Mouse (Mus musculus): ENCODE results near the gene Sox4. TPM values are rescaled to one million over a fixed set of nuclear protein-coding genes. Genes with fewer than 3 reads are reported as not detected.

Sox4 gene
- polyA plus RNA-seq, 1 experiment from 2014 or later = 59.3 TPM

DNA sequence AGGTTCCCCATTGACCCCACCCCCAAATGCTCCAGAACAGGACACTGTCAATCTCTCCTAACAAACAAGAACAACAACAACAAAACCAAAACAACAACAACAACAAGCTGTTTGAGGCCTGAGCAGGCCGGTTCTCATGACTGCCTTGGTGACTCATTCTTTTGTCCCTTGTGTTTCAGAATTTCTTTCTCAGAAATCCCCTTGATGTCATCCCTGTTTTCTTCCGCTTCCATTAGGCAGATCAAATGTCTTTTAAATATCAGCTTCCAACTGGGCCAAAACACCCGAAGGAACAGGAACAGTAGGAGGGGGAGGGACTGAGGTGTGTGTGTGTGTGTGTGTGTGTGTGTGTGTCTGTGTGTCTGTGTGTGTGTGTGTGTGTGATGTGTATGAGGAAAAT, 21.7 kb downstream of the Sox4 start:
- ATAC-seq (replicated peaks; ENCODE audit: low FRiP score, low TSS enrichment, low read depth) = no peak
- 63% methylated on average over 3 of the region's 3 CpGs for WGBS
- Histone ChIP-seq H3K4me1 (replicated peaks; ENCODE audit: control insufficient read depth, insufficient read depth, low read length) (no peaks in the 10 kb centered on the region), H3K27me3 (replicated peaks; ENCODE audit: control insufficient read depth, insufficient read depth, low read length) (no peaks in the 10 kb centered on the region), H3K4me2 (ENCODE audit: low read length) (no peak overlapping the region), H3K4me3 (ENCODE audit: low read depth, low read length) (no peak overlapping the region), H3K9me3 (ENCODE audit: control insufficient read depth, low read length) (no peaks in the 10 kb centered on the region), H3K9ac (ENCODE audit: low read length) (no peak overlapping the region), H3K36me3 (ENCODE audit: control insufficient read depth, insufficient read depth, low read length) (no peaks in the 10 kb centered on the region), H3K27ac (ENCODE audit: low read depth) (no peak overlapping the region)
- no peak for DNase-seq (ENCODE audit: low spot score)

DNA sequence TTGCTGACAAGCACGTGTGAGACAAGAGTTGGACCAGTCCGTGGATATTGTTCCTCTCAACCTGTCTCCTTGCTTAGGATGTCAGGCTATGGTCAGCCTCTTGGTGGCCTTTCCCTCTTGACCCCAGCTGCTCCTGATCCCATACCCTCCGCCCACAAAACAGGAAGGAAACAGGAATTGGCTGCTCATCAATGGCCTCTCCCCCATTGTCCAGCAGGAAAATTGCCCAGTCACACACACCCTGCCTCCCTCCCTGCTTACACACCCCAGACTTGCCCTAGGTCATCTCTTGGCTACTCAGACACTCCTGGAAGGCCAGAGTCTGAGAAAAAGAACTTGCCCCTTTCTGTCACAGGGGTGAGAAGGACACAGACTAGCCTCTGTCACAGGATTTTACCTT, 22.2 kb downstream of the Sox4 start:
- H3K9me3 ChIP-seq (ENCODE audit: control insufficient read depth, low read length) = no peaks in the 10 kb centered on the region
- no peak for ATAC-seq (replicated peaks; ENCODE audit: low FRiP score, low TSS enrichment, low read depth)
- H3K4me1 ChIP-seq (replicated peaks; ENCODE audit: control insufficient read depth, insufficient read depth, low read length) = no peaks in the 10 kb centered on the region
- H3K27ac ChIP-seq (ENCODE audit: low read depth) = no peak overlapping the region
- no peak overlapping the region for H3K4me2 ChIP-seq (ENCODE audit: low read length)
- WGBS = 91% methylated on average over 3 of the region's 3 CpGs
- H3K27me3 ChIP-seq (replicated peaks; ENCODE audit: control insufficient read depth, insufficient read depth, low read length) = no peaks in the 10 kb centered on the region
- H3K4me3 ChIP-seq (ENCODE audit: low read depth, low read length) = no peak overlapping the region
- H3K36me3 ChIP-seq (ENCODE audit: control insufficient read depth, insufficient read depth, low read length) = no peaks in the 10 kb centered on the region
- DNase-seq (ENCODE audit: low spot score) = no peak
- no peak overlapping the region for H3K9ac ChIP-seq (ENCODE audit: low read length)

DNA sequence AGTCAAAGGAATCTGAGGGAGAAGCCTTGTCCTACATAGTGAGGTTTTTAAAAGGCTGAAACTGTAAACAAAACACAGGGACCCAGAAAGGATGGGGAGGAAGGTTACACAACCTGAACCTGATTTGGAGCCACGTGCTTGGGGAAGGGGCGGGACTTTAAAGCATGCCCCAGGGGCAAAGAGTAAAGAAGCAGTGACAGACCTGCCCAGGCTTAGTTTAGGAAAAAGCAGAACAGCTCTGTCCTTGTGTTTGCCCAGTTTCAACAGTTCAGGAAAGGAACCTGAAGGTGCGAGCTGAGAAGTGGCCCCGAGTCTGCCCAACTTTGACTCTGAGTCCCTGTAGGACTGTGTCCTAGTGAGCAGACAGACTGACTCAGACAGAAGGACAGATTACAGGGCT, 23.1 kb downstream of the Sox4 start:
- no peak for DNase-seq (ENCODE audit: low spot score)
- no peaks in the 10 kb centered on the region for H3K36me3 ChIP-seq (ENCODE audit: control insufficient read depth, insufficient read depth, low read length)
- no peaks in the 10 kb centered on the region for H3K9me3 ChIP-seq (ENCODE audit: control insufficient read depth, low read length)
- H3K4me1 ChIP-seq (replicated peaks; ENCODE audit: control insufficient read depth, insufficient read depth, low read length) = no peaks in the 10 kb centered on the region
- H3K4me3 ChIP-seq (ENCODE audit: low read depth, low read length) = no peak overlapping the region
- no peak overlapping the region for H3K27ac ChIP-seq (ENCODE audit: low read depth)
- ATAC-seq (replicated peaks; ENCODE audit: low FRiP score, low TSS enrichment, low read depth) = no peak
- H3K4me2 ChIP-seq (ENCODE audit: low read length) = no peak overlapping the region
- H3K9ac ChIP-seq (ENCODE audit: low read length) = no peak overlapping the region
- H3K27me3 ChIP-seq (replicated peaks; ENCODE audit: control insufficient read depth, insufficient read depth, low read length) = no peaks in the 10 kb centered on the region
- 64% methylated on average over 4 of the region's 4 CpGs for WGBS

DNA sequence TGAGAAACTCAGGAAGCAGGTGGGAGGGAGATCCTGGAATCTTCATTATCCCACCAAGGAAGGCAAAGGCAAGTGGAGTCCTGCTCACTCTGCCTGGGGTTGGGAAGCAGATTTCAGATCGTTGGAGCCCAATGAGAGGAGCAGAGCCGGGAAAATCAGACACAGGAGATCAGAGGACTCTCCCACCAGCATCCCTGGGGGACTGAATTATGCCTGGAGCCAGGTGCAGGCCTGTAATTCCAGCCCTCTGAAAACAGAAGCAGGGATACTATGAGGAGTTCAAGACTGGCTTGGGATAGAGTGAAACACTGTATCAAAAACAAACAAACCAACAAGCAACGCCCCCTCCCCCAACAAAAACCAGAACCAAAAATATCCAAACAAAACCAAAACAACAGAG, 23.6 kb downstream of the Sox4 start:
- Histone ChIP-seq H3K9me3 (ENCODE audit: control insufficient read depth, low read length) (no peaks in the 10 kb centered on the region), H3K4me3 (ENCODE audit: low read depth, low read length) (no peak overlapping the region), H3K4me2 (ENCODE audit: low read length) (no peak overlapping the region), H3K27ac (ENCODE audit: low read depth) (no peak overlapping the region), H3K27me3 (replicated peaks; ENCODE audit: control insufficient read depth, insufficient read depth, low read length) (no peaks in the 10 kb centered on the region), H3K36me3 (ENCODE audit: control insufficient read depth, insufficient read depth, low read length) (no peaks in the 10 kb centered on the region), H3K4me1 (replicated peaks; ENCODE audit: control insufficient read depth, insufficient read depth, low read length) (no peaks in the 10 kb centered on the region), H3K9ac (ENCODE audit: low read length) (no peak overlapping the region)
- 38% methylated on average over 3 of the region's 3 CpGs for WGBS
- ATAC-seq (replicated peaks; ENCODE audit: low FRiP score, low TSS enrichment, low read depth) (no peak), DNase-seq (ENCODE audit: low spot score) (peak; percentile 48)

DNA sequence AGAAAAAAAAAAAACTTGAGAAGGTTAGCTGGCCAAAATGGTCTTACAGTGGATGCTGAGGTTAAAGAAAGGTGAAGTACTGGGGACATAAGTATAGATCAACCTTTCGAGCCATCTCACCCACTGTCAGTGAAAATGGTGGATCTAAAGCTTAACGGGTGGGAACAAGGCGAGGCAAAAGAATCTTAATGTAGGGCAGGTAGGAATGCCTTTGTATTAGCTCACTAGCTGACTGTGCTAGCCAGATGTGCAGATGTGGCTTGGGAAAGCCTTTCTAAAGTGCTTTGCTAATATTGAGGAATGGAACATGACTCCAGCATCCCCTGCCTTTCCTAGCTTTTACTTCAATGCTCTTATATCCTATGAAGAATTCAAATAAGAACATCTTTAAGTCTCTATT, 30.4 kb downstream of the Sox4 start:
- no peak for ATAC-seq (replicated peaks; ENCODE audit: low FRiP score, low TSS enrichment, low read depth)
- Histone ChIP-seq H3K27me3 (replicated peaks; ENCODE audit: control insufficient read depth, insufficient read depth, low read length) (no peaks in the 10 kb centered on the region), H3K27ac (ENCODE audit: low read depth) (no peak overlapping the region)

DNA sequence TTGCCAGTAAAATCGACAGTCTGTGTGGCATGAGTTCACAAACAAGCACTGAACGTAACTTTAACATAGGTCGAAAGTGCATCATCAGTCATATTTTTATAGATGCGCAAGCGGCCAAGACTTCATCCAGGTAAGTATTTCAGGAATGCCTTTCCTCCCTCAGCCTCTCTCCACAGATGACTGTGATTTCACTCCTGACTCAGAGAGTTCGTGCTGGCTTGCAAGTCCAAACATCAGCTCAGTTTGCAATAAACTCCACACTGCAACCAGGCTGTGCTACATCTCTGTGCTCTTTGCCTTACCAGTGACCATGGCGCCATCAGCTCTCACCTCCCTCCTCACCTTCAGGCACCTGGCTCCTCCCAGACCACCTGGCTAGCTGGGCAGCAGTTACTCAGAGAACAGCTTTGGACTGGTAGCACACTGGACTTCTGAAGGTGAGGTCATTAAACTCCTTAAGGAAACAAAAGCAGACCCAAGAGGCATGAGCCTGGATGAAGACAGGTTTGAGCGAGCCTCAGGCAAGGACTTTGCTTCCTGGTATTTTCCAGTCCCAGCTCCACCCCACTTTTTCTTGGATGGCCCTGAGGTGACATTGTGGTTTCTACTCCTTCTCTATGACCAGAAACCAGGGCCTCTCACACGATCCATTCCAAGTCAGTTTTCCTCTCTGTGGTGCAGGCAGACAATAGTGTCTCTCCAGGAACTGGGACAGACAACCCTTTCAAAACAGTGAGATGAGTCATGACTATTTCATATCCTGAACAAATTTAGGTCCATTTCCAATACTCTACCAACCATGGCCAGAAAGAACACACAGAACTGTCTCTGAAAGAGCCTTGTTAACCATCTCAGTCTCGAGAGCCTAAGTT, 35.9 kb downstream of the Sox4 start:
- no peaks in the 10 kb centered on the region for H3K9me3 ChIP-seq (ENCODE audit: control insufficient read depth, low read length)
- WGBS = 72% methylated on average over 10 of the region's 10 CpGs
- ATAC-seq (replicated peaks; ENCODE audit: low FRiP score, low TSS enrichment, low read depth) (no peak), DNase-seq (ENCODE audit: low spot score) (no peak)
- H3K4me2 ChIP-seq (ENCODE audit: low read length) = no peak overlapping the region
- no peak overlapping the region for H3K27ac ChIP-seq (ENCODE audit: low read depth)
- H3K4me3 ChIP-seq (ENCODE audit: low read depth, low read length) = no peak overlapping the region
- H3K27me3 ChIP-seq (replicated peaks; ENCODE audit: control insufficient read depth, insufficient read depth, low read length) = no peaks in the 10 kb centered on the region
- no peaks in the 10 kb centered on the region for H3K36me3 ChIP-seq (ENCODE audit: control insufficient read depth, insufficient read depth, low read length)
- no peaks in the 10 kb centered on the region for H3K4me1 ChIP-seq (replicated peaks; ENCODE audit: control insufficient read depth, insufficient read depth, low read length)
- no peak overlapping the region for H3K9ac ChIP-seq (ENCODE audit: low read length)

More for the DNA sequence above, 30.4 kb downstream of the Sox4 start:
- 91% methylated on average over 3 of the region's 3 CpGs for WGBS
- Histone ChIP-seq H3K4me3 (ENCODE audit: low read depth, low read length) (no peak overlapping the region), H3K9ac (ENCODE audit: low read length) (no peak overlapping the region), H3K9me3 (ENCODE audit: control insufficient read depth, low read length) (no peaks in the 10 kb centered on the region), H3K4me2 (ENCODE audit: low read length) (no peak overlapping the region), H3K36me3 (ENCODE audit: control insufficient read depth, insufficient read depth, low read length) (no peaks in the 10 kb centered on the region), H3K4me1 (replicated peaks; ENCODE audit: control insufficient read depth, insufficient read depth, low read length) (no peaks in the 10 kb centered on the region)
- no peak for DNase-seq (ENCODE audit: low spot score)

DNA sequence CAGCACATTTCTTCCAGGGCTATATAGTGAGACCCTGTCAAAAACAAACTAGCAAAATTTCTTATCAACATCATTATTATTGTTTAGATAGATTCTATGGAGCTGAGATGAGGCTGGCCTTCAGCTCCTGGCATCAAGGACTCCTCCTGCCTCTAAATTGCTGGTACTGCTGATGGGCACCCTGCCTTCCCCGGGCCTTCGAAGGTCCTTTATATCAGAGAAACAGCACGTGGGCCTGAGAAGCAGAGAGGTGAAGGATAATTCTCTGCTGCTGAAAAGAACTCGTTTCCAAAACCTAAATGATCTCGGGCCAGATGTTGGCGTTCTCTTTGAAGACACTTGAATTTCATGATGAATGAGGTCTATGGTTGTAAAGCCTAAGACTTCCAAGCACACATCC, 39.9 kb downstream of the Sox4 start:
- H3K9me3 ChIP-seq (ENCODE audit: control insufficient read depth, low read length) = no peaks in the 10 kb centered on the region
- 73% methylated on average over 6 of the region's 6 CpGs for WGBS
- ATAC-seq (replicated peaks; ENCODE audit: low FRiP score, low TSS enrichment, low read depth) (no peak), DNase-seq (ENCODE audit: low spot score) (peak; percentile 13)
- H3K4me2 ChIP-seq (ENCODE audit: low read length) = no peak overlapping the region
- no peaks in the 10 kb centered on the region for H3K36me3 ChIP-seq (ENCODE audit: control insufficient read depth, insufficient read depth, low read length)
- no peak overlapping the region for H3K9ac ChIP-seq (ENCODE audit: low read length)
- H3K4me3 ChIP-seq (ENCODE audit: low read depth, low read length) = no peak overlapping the region
- H3K27me3 ChIP-seq (replicated peaks; ENCODE audit: control insufficient read depth, insufficient read depth, low read length) = no peaks in the 10 kb centered on the region
- H3K27ac ChIP-seq (ENCODE audit: low read depth) = no peak overlapping the region
- H3K4me1 ChIP-seq (replicated peaks; ENCODE audit: control insufficient read depth, insufficient read depth, low read length) = no peaks in the 10 kb centered on the region

DNA sequence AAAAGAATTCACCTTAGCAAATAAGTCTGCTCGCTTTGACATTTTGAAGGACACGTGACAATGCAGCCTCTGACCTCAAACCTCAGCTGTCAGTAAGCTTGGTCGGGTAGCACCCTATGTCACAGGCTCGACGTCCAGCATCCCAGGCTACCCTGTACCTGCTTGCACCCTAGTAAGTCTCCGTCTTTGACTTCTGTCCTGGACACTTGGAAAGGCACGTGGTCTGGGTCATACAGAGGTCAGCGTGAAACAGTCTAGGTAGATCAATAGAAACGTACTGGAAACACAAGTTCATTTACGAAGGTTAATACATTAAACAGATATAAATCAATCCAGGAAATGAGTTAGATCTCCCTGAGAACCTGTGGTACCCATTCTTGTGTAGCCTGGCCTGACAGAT, 46.5 kb downstream of the Sox4 start:
- DNase-seq (ENCODE audit: low spot score) (peak; percentile 47), ATAC-seq (replicated peaks; ENCODE audit: low FRiP score, low TSS enrichment, low read depth) (no peak)
- Histone ChIP-seq H3K36me3 (ENCODE audit: control insufficient read depth, insufficient read depth, low read length) (no peaks in the 10 kb centered on the region), H3K27me3 (replicated peaks; ENCODE audit: control insufficient read depth, insufficient read depth, low read length) (no peaks in the 10 kb centered on the region), H3K9ac (ENCODE audit: low read length) (no peak overlapping the region), H3K27ac (ENCODE audit: low read depth) (no peak overlapping the region), H3K4me2 (ENCODE audit: low read length) (no peak overlapping the region), H3K4me1 (replicated peaks; ENCODE audit: control insufficient read depth, insufficient read depth, low read length) (no peaks in the 10 kb centered on the region), H3K9me3 (ENCODE audit: control insufficient read depth, low read length) (no peaks in the 10 kb centered on the region), H3K4me3 (ENCODE audit: low read depth, low read length) (no peak overlapping the region)
- 77% methylated on average over 10 of the region's 10 CpGs for WGBS
